Mouse (Mus musculus) heart, postnatal 25 days (tissue): ENCODE results near the gene Serpina3n. TPM values are rescaled to one million over a fixed set of nuclear protein-coding genes. Genes with fewer than 3 reads are reported as not detected.
"Not testable (repeated sequence)": the region's sequence is repeated elsewhere in the genome, so short reads cannot be mapped to it uniquely, and the experiment has no call there.

ENCODE experiments used
- DNase-seq: peaks from one replicate; pipeline ENCODE4 v3.0.0; 2022; ENCODE audit warnings: low spot score
- intact Hi-C: fragments of 180-260 bp; cut with DNase I; formaldehyde crosslinking; loops from one replicate; pipeline ENCODE4 v1.15.1; 2025
- total RNA-seq, 2 experiments: library from RNA; stranded (reverse); gene quantifications; 2 replicates each; pipeline ENCODE4 v1.2.3; 2021

Gene Serpina3n
- total RNA-seq, 2 experiments from 2014 or later, result 4.7 to 4.8 TPM

GRCm38 (mm10) chr12:104431359-104431758 is 24.8 kb downstream of the Serpina3n start:
- no peak for DNase-seq
- intact Hi-C loops, result no loop called here

DNA sequence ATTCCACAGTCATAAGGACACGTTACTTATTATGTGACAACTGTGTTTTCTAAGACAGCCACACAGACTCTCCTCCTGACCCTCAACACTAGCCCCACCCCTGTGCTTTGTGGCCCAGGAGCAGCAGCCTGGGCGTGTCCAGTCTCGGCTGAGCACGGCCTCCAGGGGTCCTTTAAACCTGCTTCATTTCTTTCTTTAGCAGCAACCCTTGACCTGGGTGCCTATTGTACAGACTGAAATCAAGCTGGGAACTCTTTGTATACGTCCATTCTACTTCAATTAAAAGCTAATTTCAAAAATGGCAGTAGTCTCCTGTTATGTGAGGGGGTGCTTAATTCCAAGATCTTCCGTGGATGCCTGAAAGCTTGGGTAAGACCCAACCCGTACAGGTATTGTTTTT is 26.7 kb downstream of the Serpina3n start:
- DNase-seq, result no peak
- intact Hi-C loops, result no loop called here

GRCm38 (mm10) chr12:104433951-104434735 is 27.6 kb downstream of the Serpina3n start:
- intact Hi-C loops, result no loop called here
- DNase-seq, result no peak

DNA sequence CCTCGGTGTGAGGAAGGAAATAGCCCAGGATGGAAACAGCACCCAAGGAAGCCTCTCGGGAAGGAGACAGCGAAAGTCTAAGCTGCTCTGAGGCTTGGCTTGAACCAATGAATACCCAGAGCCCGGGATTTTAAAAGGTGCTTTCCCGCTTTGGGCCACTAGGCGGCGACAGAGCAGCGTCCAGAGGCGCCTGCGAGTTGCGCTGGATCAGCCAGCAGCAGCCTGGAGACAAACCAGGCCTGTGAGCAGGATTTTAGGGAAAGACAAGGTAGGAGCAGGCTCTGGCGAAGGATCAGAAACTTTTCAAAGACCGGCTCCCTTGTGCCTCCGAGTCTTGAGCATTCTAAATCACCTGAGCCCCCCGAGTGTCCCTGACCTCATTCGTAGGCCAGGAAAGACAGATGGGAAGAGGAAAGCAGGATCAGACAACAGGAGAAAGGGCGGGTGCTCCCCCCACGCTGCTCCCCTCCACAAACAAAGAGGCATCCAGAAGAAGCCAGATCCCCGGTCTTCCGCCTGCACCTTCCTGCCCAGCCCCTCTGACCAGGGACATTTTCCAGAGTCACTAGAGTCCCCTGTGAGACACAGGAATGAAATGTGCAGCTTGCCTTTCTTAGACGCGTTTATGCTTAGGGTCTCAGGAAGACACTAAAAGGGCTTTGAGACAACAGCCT is 33.7 kb downstream of the Serpina3n start:
- DNase-seq, result peak; percentile 43
- intact Hi-C loops, result loop anchor here (1.0 to 2.0 kb wide), 2 partner anchors 259 to 499 kb away; no protein-coding TSS in a partner anchor

DNA sequence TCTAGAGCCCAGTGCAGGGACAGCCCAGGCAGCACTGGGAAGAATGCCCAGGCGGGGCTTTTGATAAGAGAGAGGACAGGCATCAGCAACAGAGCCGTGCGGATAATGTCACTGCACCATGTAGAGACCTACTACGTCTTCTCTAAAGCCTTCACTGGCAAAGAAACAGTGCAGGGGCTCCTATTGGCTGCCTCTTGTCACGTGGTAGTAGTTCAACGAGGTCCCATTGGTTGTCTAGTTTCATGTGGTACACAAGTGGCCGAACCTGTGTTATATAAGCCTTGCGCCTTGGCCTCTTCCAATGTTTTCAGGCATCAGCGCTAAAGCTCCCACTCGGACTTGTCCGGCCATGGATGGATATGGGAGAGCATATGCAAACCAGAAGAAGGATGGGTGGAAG is 37.2 kb downstream of the Serpina3n start:
- intact Hi-C loops, result no loop called here
- DNase-seq, result no peak

DNA sequence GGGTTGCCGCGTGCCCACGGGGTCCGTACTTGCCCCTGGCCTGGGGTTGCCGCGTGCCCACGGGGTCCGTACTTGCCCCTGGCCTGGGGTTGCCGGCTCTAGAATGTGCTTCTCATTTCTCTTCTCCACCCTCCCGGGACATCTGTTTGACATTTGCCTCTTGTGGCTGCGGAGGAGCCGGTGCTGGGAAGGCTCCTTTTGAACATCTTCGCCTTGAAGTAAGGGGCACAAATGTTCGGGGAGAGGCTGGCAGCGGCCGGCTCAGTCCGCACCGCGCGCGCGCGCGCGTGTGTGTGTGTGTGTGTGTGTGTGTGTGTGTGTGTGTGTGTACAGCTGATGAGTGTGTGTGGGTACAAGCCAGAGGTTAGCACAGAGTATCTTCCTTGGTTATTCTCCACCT is 40.5 kb downstream of the Serpina3n start:
- DNase-seq, result not testable (repeated sequence)

DNA sequence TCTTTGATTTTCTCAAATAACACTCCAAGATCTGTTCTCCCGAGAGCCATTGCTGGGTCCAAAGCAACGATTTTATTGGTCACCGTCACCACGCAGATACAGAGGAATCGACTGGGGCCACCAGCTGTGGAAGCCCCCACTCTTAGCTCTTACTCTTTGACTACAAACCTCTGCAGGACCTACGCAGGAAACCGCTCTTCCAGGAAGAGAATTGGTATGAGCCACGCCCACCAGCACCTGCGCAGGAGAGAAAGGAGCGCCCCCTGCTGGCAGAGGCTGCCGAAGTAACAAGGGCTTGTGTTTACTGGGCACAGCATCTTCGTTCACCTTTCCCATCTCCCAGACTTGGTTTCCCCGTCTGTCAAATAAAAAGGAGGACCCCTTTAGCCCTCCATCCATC is 41.6 kb downstream of the Serpina3n start:
- intact Hi-C loops, result no loop called here
- DNase-seq, result no peak

More for the DNA sequence above, 40.5 kb downstream of the Serpina3n start:
- intact Hi-C loops, result loop anchor here (2.0 kb wide), 1 partner anchor 60 kb away; no protein-coding TSS in a partner anchor

- DNase-seq, result no peak
- intact Hi-C loops, result no loop called here
These were observed 43.7 kb downstream of the Serpina3n start for GRCm38 (mm10) chr12:104450257-104450656.

- intact Hi-C loops, result no loop called here
These were observed 46.5 kb downstream of the Serpina3n start for GRCm38 (mm10) chr12:104453002-104453401.

DNA sequence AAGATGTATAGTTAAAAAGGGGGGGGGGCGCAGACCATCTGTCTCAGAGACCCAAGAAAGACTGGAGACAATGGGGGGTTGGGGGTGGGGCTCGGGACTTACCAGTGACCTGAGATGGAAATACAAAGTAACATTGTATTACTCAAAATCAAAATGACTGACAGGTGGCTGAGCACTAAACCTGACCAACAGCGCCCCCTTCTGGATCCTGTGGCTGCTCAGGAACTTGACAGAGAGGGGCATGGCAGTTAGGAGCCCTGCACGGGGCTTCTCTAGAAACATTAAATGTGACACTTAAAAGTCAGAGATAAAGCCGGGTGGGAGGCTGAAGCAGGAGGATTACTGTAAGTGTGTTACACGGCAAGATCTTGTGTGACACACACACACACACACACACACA is 52.8 kb downstream of the Serpina3n start:
- DNase-seq, result no peak
- intact Hi-C loops, result no loop called here

More at GRCm38 (mm10) chr12:104453002-104453401, 46.5 kb downstream of the Serpina3n start:
- no peak for DNase-seq

DNA sequence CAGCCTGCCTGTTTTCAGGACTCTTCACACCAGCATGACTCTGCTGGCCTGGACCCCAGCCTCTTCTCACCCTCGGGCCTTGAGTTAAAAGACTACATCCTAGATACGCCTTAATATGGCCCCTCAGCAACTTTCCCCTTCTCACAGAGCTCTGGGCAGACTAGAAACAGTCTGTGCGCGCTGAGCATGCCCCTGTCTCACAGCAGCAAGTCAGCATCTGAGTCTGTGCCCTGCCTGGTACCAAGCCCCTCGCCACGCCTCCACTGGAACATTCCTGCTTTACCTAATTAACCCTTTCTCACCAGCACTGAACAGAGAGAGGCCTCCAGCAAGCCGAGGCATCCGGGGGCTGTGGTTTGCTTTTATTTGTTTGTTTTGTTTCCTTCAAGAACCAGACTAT is 54.8 kb downstream of the Serpina3n start:
- intact Hi-C loops, result no loop called here
- no peak for DNase-seq

Other genes starting within 250 kb of the Serpina3n start
- gene Serpina3f, start 192.2 kb upstream of the Serpina3n start, total RNA-seq, result under 1 TPM in 1 of 2 experiments, not detected in 1; 0.14 TPM
- 1 to 10 TPM in 1 of 2 experiments, under 1 TPM in 1; 0.57 to 1.1 TPM for gene Serpina3g, start 170.5 kb upstream of the Serpina3n start, total RNA-seq
- gene Serpina3i, start 143.6 kb upstream of the Serpina3n start, total RNA-seq, result under 1 TPM in 1 of 2 experiments, not detected in 1; 0.73 TPM
- gene Serpina3j, start 92.2 kb upstream of the Serpina3n start, total RNA-seq, result not detected
- not detected for gene Serpina3k, start 68.2 kb upstream of the Serpina3n start, total RNA-seq
- not detected for gene Serpina3m, start 68.2 kb upstream of the Serpina3n start, total RNA-seq
- gene Gsc, start 66.6 kb downstream of the Serpina3n start, total RNA-seq, result under 1 TPM in 1 of 2 experiments, not detected in 1; 0.20 TPM